Mouse (Mus musculus): Measurements from ENCODE around the gene Hcfc1r1.

DNA sequence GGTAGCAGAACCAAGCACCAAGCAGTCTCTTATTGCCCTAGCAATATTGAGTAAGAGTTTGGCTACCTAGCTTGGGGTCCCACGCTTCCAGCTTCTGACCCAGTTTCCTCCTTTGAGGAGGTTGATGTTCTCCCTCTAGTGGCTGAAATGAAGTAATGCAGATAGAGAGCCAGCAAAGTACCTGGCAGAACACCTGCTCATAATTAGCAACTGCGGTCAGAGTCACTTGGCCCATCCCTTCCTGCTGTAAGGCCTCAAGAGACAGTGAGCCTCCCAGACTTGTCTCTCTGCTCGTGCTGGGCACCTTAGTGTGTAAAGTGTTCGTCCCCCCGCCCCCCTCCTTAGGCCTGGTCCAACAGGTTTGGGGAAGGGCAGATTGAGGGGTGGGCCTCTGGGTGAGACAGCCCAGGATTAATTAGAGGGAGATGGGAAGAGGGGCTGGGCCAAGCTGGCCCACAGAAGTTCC lies 8.8 kb upstream of the Hcfc1r1 start:
- TF ChIP-seq CTCF (IDR thresholded peaks at IDR 0.05; ENCODE audit: control insufficient read depth, insufficient read depth, insufficient read length) (no peak), MAX (IDR thresholded peaks at IDR 0.05) (no peak), USF1 (IDR thresholded peaks at IDR 0.05; ENCODE audit: low read depth) (no peak), MYOG (IDR thresholded peaks at IDR 0.05; ENCODE audit: control insufficient read depth, extremely low read depth, insufficient read length) (no peak), MYOD1 (IDR thresholded peaks at IDR 0.05; ENCODE audit: control insufficient read depth, insufficient read length, low read depth) (no peak), CEBPB (IDR thresholded peaks at IDR 0.05; ENCODE audit: low read depth) (no peak), FOSL1 (IDR thresholded peaks at IDR 0.05; ENCODE audit: insufficient read depth, low read length, poor library complexity, severe bottlenecking) (no peak)
